Mouse (Mus musculus) limb, embryonic 11.5 days (tissue): Measurements from ENCODE around the gene Gpr107. TPM values are rescaled to one million over a fixed set of nuclear protein-coding genes. Genes with fewer than 3 reads are reported as not detected.

Experiments used
- ATAC-seq: fragments of 200-750 bp; cut with Nextera tagmentation; 2 replicates; pipeline ENCODE4 v1.8.0; 2017; ENCODE audit warnings: low read depth; ENCODE audit not compliant: insufficient number of reproducible peaks, low FRiP score, low TSS enrichment
- DNase-seq: peaks from one replicate; pipeline ENCODE4 v3.0.0-alpha.2; 2015; ENCODE audit warnings: low spot score
- H3K27ac ChIP-seq: fragments of 300-500 bp; sonication (generic); replicated peaks from 2 replicates; pipeline ENCODE4 v1.5.1; 2014; ENCODE audit warnings: low read depth, mild to moderate bottlenecking, low read length
- H3K27me3 ChIP-seq: fragments of 300-500 bp; sonication (generic); 2 replicates; pipeline ENCODE4 v1.6.1; 2014; ENCODE audit warnings: mild to moderate bottlenecking, low read length, mixed read lengths; ENCODE audit not compliant: control insufficient read depth, insufficient read depth
- H3K36me3 ChIP-seq: fragments of 300-500 bp; sonication (generic); 2 replicates; pipeline ENCODE4 v1.6.1; 2014; ENCODE audit warnings: mild to moderate bottlenecking, low read length, moderate library complexity, mixed read lengths; ENCODE audit not compliant: control insufficient read depth, insufficient read depth
- H3K4me1 ChIP-seq: fragments of 300-500 bp; sonication (generic); 2 replicates; pipeline ENCODE4 v1.6.1; 2014; ENCODE audit warnings: low read length, mixed read lengths; ENCODE audit not compliant: control insufficient read depth, insufficient read depth
- H3K4me2 ChIP-seq: fragments of 300-500 bp; sonication (generic); 2 replicates; pipeline ENCODE4 v1.6.1; 2014; ENCODE audit warnings: low read depth, mild to moderate bottlenecking, moderate library complexity; ENCODE audit not compliant: severe bottlenecking
- H3K4me3 ChIP-seq: fragments of 300-500 bp; sonication (generic); 2 replicates; pipeline ENCODE4 v1.5.1; 2014; ENCODE audit warnings: low read depth, low read length
- H3K9ac ChIP-seq: fragments of 300-500 bp; sonication (generic); 2 replicates; pipeline ENCODE4 v1.6.1; 2014; ENCODE audit warnings: mild to moderate bottlenecking, low read length
- H3K9me3 ChIP-seq: fragments of 300-500 bp; sonication (generic); 2 replicates; pipeline ENCODE4 v1.6.1; 2016; ENCODE audit warnings: low read length; ENCODE audit not compliant: control insufficient read depth
- WGBS: fragments of 180-500 bp; shearing (Covaris S2); extraction: QIAGEN DNeasy Blood & Tissue Kit; methylation state at CpG from one replicate; pipeline ENCODE4 v1.1.7; 2014; 5-methylcytosine and 5-hydroxymethylcytosine counted together
- polyA plus RNA-seq: library from polyadenylated mRNA; unstranded; fragments of >200 nt; fragmentation: Nextera tagmentation; extraction: Ambion mirVana; gene quantifications from 2 replicates; pipeline ENCODE4 v1.2.1, GENCODE M21; 2014

The Gpr107 gene
- polyA plus RNA-seq, 1 experiment from 2014 or later = 23.8 TPM

DNA sequence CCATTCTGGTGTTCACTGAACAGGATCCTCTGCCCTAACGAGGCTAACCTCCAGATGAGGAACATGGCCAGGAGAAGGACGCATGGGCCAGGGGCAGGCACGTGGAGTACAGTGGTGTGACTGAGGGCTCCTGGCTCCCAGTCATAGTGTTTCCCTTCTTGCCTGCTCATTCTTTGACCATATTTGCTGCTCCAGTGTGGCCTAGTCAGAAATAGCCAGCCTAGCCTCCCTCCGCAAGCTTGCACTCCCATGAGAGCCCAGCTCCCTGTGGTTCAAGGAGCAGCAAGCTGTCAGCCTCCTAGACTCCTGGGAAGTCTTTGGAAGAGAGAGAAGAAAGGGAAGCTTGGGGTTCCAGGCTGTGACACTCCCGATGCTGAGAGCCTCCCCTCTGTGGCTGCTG is 52.6 kb downstream of the Gpr107 start:
- Histone ChIP-seq H3K4me2 (no peak overlapping the region), H3K27me3 (no peaks in the 10 kb centered on the region), H3K4me1 (peaks cover 19% of the 10 kb centered on the region), H3K9me3 (no peaks in the 10 kb centered on the region), H3K4me3 (no peak overlapping the region), H3K36me3 (peaks cover 3% of the 10 kb centered on the region; the same call in 1 of the 2 replicates), H3K27ac (no peak overlapping the region), H3K9ac (no peak overlapping the region)
- DNase-seq = no peak
- 85% methylated on average over 5 of the region's 5 CpGs for WGBS
- no peak for ATAC-seq

GRCm38 (mm10) chr2:31206211-31206610 is 54.1 kb downstream of the Gpr107 start:
- no peaks in the 10 kb centered on the region for H3K27me3 ChIP-seq
- no peak overlapping the region for H3K4me3 ChIP-seq
- DNase-seq (no peak), ATAC-seq (no peak)
- no peak overlapping the region for H3K9ac ChIP-seq
- no peaks in the 10 kb centered on the region for H3K9me3 ChIP-seq
- WGBS = 84% methylated on average over 4 of the region's 4 CpGs
- H3K27ac ChIP-seq = no peak overlapping the region
- H3K36me3 ChIP-seq = peaks cover 3% of the 10 kb centered on the region; the same call in 1 of the 2 replicates
- no peak overlapping the region for H3K4me2 ChIP-seq
- peaks cover 19% of the 10 kb centered on the region for H3K4me1 ChIP-seq

DNA sequence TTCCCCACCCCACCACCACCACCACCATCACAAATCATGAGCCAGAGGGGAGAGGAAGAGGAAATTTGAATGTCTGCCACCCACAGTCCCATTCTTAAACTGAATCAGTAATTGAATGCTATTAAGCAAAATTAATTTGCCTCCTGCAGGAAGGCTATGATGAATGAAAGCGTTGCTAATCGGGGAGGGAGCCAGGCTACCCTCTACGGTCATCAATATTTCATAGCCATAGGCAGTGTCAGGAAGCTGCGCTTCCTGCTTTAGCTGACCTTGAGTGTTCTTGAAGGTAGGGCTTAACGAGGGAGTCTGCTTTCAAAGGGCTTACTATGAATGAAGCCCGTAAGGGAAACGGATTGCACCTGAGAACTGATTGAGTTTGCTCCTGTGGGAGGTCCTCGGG is 54.8 kb downstream of the Gpr107 start:
- no peak overlapping the region for H3K9ac ChIP-seq
- no peak overlapping the region for H3K27ac ChIP-seq
- peaks cover 17% of the 10 kb centered on the region for H3K4me1 ChIP-seq
- no peaks in the 10 kb centered on the region for H3K27me3 ChIP-seq
- no peak for ATAC-seq
- no peaks in the 10 kb centered on the region for H3K9me3 ChIP-seq
- no peak for DNase-seq
- peaks cover 3% of the 10 kb centered on the region; the same call in 1 of the 2 replicates for H3K36me3 ChIP-seq
- 28% methylated on average over 8 of the region's 8 CpGs for WGBS
- H3K4me2 ChIP-seq = no peak overlapping the region
- H3K4me3 ChIP-seq = no peak overlapping the region

DNA sequence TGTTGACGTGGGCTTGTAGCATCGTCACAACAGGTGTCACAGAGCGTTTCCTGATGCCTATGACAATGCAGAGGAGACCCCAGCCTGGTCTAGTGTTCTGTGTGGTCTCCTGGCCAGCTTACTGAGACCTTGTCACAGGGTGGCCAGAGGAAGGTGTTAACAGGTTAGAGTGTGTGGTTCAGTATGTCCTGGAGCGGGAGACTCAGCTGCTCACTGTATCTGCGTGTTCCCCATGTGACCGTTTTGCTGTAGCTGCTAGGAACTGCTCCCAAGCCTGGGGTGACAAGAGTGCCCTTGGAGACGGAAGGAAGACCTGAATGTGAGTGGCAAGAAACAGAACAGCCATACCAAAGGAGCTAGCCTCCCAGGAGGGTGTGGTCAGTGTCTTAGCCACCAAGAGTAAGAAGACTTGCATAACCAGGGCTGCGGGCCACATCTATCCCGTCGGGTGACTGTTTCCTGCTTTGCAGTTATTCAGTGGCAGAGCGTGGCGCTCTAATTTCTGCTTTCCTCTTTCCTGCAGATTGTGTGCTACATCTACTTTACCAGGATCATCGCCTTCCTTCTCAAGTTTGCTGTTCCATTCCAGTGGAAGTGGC is 56.5 kb downstream of the Gpr107 start:
- Histone ChIP-seq H3K4me2 (no peak overlapping the region), H3K36me3 (peaks cover 6% of the 10 kb centered on the region; the same call in 1 of the 2 replicates), H3K4me3 (no peak overlapping the region), H3K4me1 (peaks cover 7% of the 10 kb centered on the region; the same call in 1 of the 2 replicates), H3K9me3 (no peaks in the 10 kb centered on the region), H3K27me3 (no peaks in the 10 kb centered on the region), H3K27ac (no peak overlapping the region), H3K9ac (no peak overlapping the region)
- ATAC-seq (no peak), DNase-seq (no peak)
- WGBS = 93% methylated on average over 13 of the region's 13 CpGs

DNA sequence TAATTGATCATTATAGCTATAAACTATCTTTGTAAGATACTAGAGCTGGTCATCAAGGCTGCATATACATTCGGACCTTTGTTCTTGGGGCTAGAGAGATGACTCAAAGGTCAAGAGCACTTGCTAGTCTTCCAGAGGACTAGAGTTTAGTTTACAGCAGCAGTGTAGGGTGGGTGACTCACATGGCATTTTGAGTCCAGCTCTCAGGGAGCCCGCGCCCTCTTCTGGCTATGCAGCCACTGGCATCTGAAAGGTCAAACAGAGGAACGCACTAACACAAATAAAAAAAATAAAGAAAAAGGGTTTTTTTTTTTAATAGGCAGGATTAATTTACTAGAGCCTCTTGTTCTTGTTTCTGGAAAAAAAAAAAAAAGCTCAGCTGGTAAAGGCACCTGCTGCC is 57.4 kb downstream of the Gpr107 start:
- no peak for ATAC-seq
- WGBS = 91% methylated on average over 4 of the region's 4 CpGs
- H3K4me3 ChIP-seq = no peak overlapping the region
- H3K27ac ChIP-seq = no peak overlapping the region
- H3K36me3 ChIP-seq = peaks cover 6% of the 10 kb centered on the region; the same call in 1 of the 2 replicates
- no peaks in the 10 kb centered on the region for H3K9me3 ChIP-seq
- peaks cover 7% of the 10 kb centered on the region; the same call in 1 of the 2 replicates for H3K4me1 ChIP-seq
- H3K9ac ChIP-seq = no peak overlapping the region
- no peak overlapping the region for H3K4me2 ChIP-seq
- DNase-seq = no peak
- H3K27me3 ChIP-seq = no peaks in the 10 kb centered on the region

- Histone ChIP-seq H3K4me3 (no peak overlapping the region), H3K4me2 (no peak overlapping the region), H3K4me1 (peaks cover 7% of the 10 kb centered on the region; the same call in 1 of the 2 replicates), H3K36me3 (peaks cover 8% of the 10 kb centered on the region; the same call in 1 of the 2 replicates), H3K27me3 (no peaks in the 10 kb centered on the region), H3K27ac (no peak overlapping the region), H3K9ac (no peak overlapping the region), H3K9me3 (no peaks in the 10 kb centered on the region)
- ATAC-seq (no peak), DNase-seq (no peak)
- 84% methylated on average over 11 of the region's 11 CpGs for WGBS
Observed at GRCm38 (mm10) chr2:31210144-31210847, 58.2 kb downstream of the Gpr107 start.

DNA sequence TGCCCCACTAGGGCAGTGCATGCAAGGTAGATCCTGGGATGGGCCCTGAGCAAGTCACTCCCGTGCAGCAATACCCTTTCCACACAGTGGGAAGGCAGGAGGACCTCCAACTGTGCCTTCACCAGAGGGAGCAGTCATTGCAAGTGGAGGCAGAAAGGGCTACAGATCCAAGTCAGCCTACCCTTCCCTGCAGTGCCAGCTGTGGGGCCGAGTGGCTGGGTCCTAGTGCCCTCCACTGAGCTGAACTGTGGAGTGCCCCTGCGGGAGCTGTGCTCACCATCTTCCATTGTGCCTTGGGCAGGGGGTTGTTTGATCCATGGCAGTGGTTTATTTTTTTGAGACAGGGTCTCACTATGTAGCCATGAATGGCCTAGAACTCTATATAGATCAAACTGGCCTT is 59.1 kb downstream of the Gpr107 start:
- DNase-seq (no peak), ATAC-seq (no peak)
- H3K27me3 ChIP-seq = no peaks in the 10 kb centered on the region
- no peak overlapping the region for H3K4me2 ChIP-seq
- H3K36me3 ChIP-seq = peaks cover 8% of the 10 kb centered on the region; the same call in 1 of the 2 replicates
- H3K9ac ChIP-seq = no peak overlapping the region
- H3K4me1 ChIP-seq = no peaks in the 10 kb centered on the region
- no peak overlapping the region for H3K4me3 ChIP-seq
- H3K27ac ChIP-seq = no peak overlapping the region
- WGBS = 51% methylated on average over 3 of the region's 3 CpGs
- H3K9me3 ChIP-seq = no peaks in the 10 kb centered on the region

DNA sequence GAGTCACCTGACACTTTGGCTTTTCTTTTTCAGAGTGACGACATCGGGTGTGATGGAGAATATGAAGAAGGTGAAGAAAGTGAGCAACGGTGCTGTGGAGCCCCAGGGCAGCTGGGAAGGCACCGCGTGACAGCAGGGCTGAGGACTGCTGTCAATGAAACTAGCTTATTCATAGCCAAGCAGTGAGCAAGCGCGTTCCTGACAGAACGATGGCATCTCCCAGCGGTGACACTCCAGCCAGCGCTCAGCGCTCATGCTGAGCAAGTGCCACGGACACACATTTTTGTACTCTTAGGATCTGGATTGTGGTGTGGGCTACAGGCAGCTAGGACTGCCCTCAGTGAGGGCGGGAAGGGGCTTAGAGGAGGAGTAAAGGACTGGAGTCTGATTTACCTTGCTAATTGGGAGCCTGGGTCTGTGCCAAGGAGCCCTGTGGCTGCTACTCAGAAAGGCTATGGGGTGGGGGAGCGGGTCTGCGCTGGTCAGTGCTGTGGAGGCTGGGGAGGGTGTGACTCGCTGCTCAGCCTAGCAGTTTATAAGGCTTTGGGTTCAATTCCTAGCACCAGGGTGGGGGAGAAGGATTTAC is 62.2 kb downstream of the Gpr107 start:
- DNase-seq (no peak), ATAC-seq (no peak)
- H3K27ac ChIP-seq = no peak overlapping the region
- no peak overlapping the region for H3K4me3 ChIP-seq
- H3K4me1 ChIP-seq = no peaks in the 10 kb centered on the region
- peaks cover 5% of the 10 kb centered on the region; the same call in 1 of the 2 replicates for H3K36me3 ChIP-seq
- no peak overlapping the region for H3K4me2 ChIP-seq
- H3K9ac ChIP-seq = no peak overlapping the region
- H3K9me3 ChIP-seq = no peaks in the 10 kb centered on the region
- WGBS = 91% methylated on average over 16 of the region's 16 CpGs
- no peaks in the 10 kb centered on the region for H3K27me3 ChIP-seq
